Mouse (Mus musculus) spleen, adult 18-20 months (tissue): ENCODE data around the gene Fbxo47.
"Not testable (repeated sequence)": the region's sequence is repeated elsewhere in the genome, so short reads cannot be mapped to it uniquely, and the experiment has no call there.

Source experiments
- DNase-seq, 2 experiments: peaks; one replicate each; pipeline ENCODE4 v3.0.0; 2022; ENCODE audit warnings: mixed read lengths in 2 of 2

The Fbxo47 gene

GRCm38 (mm10) chr11:97877341-97877740 lies 6.6 kb downstream of the Fbxo47 start:
- no peak for DNase-seq

DNA sequence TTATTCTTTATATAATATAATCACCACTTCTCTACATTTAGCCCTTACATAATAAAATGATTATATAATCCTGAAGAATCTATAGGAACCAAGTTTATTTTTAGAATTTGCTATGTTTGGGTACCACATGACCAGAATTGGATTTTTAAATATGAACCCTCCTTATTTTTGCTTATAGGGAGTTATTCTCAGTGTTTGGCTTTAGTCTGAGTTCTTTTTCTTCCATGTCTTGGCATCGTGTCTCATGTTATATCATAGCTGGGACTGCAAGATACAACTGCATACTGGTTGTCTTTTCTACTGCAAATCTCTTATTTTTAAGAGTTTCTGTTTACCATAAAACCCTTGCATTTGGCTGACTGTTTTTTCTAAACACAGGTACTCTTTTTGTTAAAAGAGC lies 9.6 kb downstream of the Fbxo47 start:
- DNase-seq: no peak

GRCm38 (mm10) chr11:97872378-97872777 lies 11.6 kb downstream of the Fbxo47 start:
- not testable (repeated sequence) for DNase-seq

GRCm38 (mm10) chr11:97867591-97867990 lies 16.4 kb downstream of the Fbxo47 start:
- no peak for DNase-seq

DNA sequence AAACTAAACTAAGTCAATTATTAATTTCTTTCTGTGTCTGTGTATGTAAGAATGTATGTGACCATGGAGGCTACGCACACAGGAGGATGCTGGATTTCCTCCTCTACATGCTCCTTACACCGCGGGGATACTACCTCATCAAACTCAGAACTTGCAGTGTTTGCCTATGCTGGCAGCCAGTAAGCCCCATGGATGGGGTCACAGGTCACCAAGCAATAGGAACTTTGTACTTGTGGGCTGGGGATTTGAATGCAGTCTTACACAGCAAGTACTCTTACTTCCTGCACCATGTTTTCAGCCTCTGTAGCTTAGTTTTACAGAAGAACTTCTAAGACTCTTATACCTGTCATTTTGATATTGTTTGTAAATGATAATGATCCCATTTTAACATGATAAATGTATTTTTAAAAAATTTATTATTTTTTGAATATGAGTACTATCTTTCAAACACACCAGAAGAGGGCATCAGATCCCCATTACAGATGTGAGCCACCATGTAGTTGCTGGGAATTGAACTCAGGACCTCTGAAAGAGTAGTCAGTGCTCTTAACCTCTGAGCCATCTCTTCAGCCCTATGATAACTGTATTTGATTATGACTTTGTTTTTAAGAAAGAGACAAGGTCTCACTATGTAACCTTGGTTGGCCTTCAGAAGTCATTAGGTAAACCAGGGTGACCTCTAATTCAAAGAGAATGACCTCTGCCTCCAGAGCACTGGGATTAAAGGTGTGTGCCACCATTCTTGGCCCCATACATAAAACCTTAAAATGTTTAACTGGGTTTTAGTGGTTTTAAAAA lies 17.7 kb downstream of the Fbxo47 start:
- no peak for DNase-seq

DNA sequence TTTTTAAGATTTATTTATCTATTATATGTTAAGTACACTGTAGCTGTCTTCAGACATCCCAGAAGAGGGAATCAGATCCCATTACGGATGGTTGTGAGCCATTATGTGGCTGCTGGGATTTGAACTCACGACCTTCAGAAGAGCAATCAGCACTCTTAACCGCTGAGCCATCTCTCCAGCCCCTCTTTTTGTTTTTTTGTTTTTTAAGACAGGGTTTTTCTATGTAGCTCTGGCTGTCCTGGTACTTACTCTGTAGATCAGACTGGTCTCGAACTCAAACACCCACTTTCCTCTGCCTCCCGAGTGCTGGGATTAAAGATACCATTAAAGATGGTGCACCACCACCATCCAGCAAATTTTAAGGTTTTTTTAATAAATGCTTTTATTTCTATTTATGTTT lies 18.5 kb downstream of the Fbxo47 start:
- DNase-seq: no peak

DNA sequence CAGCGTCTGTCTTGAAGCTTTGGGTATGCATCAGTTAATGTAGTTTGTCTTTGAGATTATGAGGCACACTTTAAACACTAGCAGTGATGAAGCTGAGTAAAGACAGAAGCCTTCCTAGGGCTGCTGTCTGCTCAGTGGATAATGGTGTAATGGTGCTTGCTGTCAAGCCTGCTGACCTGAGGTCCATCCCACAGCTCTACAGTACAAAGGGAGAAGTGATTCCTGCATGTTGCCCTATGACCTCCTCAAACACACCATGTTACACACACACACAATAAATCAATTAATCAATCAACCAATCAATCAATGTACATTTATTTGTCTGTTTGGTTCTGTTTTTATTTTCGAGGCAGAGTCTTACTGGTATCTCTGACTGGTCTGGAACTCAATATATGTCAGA lies 21.8 kb downstream of the Fbxo47 start:
- DNase-seq: no peak

GRCm38 (mm10) chr11:97855473-97855872 lies 28.5 kb downstream of the Fbxo47 start:
- DNase-seq: no peak

DNA sequence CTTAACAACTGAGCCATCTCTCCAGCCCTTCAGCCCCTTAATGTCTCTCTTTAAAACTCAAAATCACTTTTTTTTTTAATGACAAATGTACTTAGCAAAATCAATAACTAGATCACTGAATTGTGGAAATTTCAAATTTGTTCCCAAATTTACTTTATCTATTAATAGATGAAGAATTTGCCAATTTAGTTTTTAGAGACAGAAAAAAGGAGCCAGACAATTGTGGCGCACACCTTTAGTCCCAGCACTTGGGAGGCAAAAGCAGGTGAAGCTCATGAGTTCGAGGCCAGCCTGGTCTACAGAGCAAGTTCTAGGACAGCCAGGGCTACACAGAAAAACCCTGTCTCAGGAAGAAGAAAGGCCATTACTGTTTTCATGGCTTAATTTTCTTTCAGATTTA lies 32.4 kb downstream of the Fbxo47 start:
- no peak for DNase-seq

GRCm38 (mm10) chr11:97850367-97850766 lies 33.6 kb downstream of the Fbxo47 start:
- no peak for DNase-seq

DNA sequence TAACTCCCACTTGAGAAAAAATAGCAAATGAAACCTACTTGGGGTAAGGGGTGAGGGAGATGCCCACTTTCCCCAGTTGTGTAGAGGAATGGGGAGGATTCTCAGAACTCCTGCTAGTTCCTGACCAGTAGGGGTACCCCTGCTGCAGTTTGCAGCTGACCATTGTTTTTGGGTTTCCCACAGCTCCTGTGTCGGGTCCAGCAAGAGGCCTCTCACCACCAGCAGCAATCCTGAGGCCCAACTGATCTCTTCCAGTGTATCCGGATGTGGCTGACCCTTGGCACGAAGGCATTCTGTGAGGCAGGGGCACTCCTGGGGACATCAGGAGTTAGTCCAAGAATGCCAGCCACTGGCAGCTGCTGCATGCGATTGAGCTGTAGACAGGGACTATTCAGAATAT lies 42.0 kb downstream of the Fbxo47 start:
- no peak for DNase-seq

DNA sequence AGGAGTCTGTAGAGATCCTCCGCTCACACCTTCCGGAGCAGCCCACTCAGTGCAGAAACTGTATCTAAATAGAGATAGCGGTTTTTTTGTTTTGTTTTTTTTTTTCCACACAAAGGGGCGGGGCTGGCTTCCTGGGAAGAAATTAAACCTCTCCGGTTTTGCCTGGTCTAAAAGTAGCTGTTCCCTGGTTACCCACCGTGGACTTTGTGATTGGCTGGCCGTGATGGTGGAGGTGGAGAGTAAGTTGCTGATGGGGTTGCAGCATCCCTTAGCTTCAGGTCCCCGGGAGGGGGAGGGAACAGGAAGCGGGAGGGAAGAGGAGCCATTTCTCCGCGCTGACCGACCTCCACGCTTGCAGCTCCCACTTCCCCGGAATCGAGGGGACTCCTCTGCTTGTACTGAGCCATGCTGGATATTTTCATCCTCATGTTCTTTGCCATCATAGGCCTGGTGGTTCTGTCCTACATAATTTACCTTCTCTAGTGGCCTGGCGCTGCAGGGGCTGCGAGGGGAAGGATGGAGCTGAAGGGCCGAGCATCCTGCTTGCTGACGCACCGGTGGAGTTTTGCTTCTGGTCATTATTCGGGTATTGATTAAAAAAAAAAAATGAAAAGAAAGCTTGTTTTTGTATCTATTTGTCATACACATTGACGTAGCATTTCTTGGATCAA lies 42.8 kb downstream of the Fbxo47 start:
- DNase-seq: peak in 1 of 2 experiments; percentile 37

DNA sequence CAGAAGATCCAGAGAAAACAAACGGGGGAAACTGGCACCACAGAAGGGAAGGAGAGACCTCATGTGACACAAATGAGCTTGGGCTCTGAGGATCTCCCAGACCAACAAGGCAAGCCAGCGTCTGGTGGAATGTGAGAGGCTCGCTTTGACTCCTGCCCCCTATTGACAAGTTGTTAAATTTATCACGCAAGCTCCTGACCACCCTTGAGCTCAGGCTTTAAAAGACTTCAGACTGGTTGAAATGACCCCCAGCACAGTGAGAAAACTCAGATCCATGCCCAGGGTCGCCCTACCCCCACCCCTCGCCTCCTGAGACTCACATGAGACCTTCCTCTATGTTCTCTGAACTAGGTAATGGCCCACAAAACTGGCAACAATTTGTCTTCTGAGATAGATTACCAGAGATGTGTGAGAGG lies 43.4 kb downstream of the Fbxo47 start, which contains the start of gene B230217C12Rik:
Gene B230217C12Rik, plus strand, starts transcription at position 242 of the 416 bp plus-strand sequence.
- no peak for DNase-seq

DNA sequence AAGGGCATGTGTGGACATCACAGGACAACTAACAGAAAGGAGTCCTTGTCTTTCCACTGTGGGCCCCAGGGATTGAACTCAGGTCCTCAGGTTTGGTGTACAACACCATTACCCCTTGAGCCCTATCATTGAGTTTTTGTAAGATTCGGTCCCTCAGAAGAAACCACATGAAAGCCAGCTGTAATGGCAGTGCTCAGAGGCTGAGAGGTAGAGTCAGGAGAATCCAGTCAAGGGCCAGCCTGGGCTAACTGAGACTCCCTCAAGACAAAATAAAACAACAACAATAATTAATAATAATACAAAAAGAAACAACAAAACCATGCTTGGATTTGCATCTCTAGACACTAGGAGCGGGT lies 43.8 kb downstream of the Fbxo47 start:
- no peak for DNase-seq

DNA sequence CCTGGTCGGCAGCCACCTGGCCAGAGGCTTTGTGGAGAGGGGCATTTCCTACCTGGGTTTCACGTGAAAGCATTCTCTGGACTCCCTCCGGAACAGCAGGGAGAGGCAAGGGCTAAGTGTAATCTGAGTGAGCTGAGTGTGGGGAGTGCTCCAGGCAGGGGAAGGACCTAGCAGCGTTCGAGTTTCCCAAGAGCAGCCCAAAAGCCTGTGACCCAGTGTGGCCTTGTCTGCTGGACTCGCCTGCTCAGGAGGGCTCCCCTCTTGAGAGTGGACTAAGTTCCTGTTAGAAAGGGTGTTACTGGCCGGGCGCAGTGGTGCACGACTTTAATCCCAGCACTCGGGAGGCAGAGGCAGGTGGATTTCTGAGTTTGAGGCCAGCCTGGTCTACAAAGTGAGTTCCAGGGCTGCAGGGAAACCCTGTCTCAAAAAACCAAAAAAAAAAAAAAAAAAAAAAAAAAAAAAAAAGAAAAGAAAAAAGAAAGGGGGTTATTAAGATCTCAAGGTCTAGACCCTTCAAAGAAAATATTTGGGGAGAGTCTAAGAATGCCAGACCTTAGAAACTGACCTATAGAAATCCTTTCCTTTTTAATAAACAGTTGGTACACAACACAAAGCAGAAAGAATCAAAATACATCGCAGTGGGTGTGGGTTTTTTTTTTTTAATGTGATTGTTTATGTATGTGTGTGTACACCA lies 44.4 kb downstream of the Fbxo47 start:
- no peak for DNase-seq

DNA sequence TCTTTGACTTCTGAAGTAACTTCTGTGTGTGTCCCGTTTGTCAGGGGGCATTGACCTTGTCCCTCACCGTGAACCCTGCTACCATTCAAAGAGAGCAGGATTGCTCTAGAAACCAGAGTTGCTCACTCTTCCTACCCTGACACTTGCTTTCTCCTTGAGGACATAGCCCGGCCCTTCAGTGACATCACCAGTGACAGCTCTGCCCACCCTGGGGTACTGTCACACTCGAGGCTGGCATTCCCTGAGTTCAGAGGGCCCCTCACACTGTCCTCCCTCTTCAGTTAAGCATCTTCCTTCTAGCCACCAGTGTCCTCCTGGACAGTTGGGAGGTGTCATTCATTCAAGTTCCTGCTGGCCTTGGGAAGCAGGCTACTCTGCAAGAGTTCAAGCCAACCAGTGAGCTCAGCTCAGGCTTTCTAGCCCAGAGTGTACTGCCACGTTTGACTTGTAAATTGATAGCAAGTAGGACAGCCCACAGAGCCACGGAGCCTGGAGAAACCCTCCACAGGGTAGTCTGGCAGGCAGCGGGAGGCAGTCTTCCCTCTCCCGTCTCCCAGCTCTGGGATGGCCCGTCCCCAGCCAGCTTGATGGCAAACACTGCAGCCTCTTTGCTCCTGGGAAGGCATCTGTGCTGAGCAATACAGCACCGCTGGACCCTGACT lies 45.0 kb downstream of the Fbxo47 start:
- DNase-seq: no peak

GRCm38 (mm10) chr11:97837641-97838149 lies 46.3 kb downstream of the Fbxo47 start:
- no peak for DNase-seq

DNA sequence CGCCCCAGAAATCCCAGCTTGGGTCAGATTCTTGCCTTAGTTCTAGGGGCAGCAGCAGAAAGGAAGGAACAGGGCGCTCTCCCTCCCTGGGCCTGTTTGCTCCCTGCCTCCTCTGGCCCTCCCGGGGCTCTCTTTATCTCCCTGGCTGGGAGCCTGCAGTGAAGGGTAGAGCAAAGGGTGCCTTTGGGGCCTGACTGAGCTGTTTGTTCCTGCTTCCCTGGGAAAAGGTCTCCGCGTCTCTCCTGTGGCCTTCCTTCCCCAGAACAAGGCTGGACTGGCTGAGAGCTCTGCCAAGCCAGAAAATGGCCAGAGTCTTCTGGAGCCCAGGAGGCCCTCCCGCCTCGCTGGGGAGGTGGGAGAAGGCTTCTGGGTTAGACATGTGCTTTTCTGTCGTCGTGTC lies 46.9 kb downstream of the Fbxo47 start:
- not testable (repeated sequence) for DNase-seq

DNA sequence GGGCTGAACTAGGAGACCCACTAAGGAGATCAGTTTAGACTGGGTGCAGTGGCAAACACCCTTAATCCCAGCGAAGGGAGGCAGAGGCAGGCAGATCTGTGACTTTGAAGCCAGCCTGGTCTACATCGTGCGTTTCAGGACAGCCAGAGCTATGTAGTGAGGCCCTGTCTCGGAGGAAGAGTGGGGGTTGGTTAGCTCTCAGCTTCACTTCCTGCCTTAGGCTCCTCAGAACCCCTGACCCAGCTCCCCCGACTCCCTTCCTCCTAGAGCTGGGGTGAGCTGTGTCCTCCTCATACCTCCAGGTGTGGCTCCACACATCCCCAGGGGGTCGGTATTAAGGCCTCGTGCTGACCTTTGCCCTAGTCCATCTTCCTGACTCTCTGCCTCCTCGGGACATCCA lies 47.4 kb downstream of the Fbxo47 start:
- DNase-seq: no peak

- no peak for DNase-seq
Observed at GRCm38 (mm10) chr11:97833352-97833751, 50.6 kb downstream of the Fbxo47 start.

GRCm38 (mm10) chr11:97832001-97832400 lies 52.0 kb downstream of the Fbxo47 start:
- DNase-seq: no peak

DNA sequence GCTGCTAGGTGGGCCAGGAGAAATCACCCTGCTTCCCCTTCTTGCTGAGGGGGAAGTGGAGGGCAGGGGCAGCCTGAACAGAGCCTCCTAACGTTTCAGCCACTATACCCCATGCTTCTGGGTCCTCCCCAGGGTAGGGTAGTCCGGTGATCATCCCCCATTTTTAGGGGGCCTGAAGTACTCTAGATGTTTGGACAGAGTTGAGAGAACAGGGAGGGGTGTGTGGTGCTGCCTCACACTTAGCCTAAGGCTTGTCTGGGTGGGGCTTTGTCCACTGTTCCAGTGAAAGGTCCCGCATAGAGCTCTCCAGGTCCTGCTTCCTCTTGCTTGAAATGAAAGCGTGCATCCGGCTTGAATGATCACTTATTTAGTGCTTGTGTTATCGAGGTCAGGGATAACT lies 53.5 kb downstream of the Fbxo47 start:
- DNase-seq: no peak

DNA sequence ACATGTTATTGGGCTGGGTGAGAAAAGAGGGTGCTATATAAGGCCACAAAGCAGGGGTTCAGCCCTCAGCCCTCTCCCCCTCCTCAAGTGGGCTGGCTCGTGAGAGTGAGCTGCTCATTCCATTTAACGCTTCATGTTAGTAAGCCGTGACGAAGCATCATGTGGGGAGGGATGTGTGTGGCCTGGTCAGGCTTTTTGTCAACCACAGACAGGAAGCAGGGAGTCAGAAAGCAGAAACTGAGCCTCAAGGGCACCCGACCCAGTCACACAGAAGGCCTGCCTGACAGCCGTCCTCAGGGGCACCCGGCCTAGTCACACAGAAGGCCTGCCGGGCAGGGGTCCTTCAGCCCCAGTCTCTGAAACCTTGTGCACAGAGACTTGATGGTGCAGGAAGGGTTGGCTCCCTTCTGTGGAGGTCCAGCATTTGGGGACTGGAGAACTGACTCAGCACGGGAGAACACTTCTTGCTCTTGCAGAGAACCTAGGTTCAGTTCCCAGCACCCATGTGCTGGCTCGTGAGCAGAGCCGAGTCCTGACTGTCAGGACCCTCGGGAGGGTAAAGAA lies 54.0 kb downstream of the Fbxo47 start:
- peak; percentile 46 to 47 for DNase-seq
